Mouse (Mus musculus): Measurements from ENCODE around the gene Rpl27. TPM values are rescaled to one million over a fixed set of nuclear protein-coding genes. Genes with fewer than 3 reads are reported as not detected.

The Rpl27 gene
- total RNA-seq, 2 experiments from 2014 or later: 90.3 to 116 TPM

Small RNA genes within 50 kb of the gene (microRNA-seq; reads per million reads assigned to microRNA genes)
- not detected for gene Mir6929

Other genes starting within 250 kb of the Rpl27 start
- gene Ezh1, start 215.8 kb upstream of the Rpl27 start, total RNA-seq (2021): 10 to 100 TPM; 38.8 to 40.3 TPM
- 10 to 100 TPM; 85.7 to 96.0 TPM for gene Ramp2, start 196.3 kb upstream of the Rpl27 start, total RNA-seq (2021)
- 100 to 1,000 TPM; 106 to 111 TPM for gene Vps25, start 188.6 kb upstream of the Rpl27 start, total RNA-seq (2021)
- 10 to 100 TPM in 1 of 2 experiments, 1 to 10 TPM in 1; 3.8 to 20.0 TPM for gene Wnk4, start 181.7 kb upstream of the Rpl27 start, total RNA-seq (2021)
- 1 to 10 TPM; 1.1 to 1.3 TPM for gene Cntd1, start 163.3 kb upstream of the Rpl27 start, total RNA-seq (2021)
- 10 to 100 TPM; 62.9 to 67.1 TPM for gene Coa3, start 163.2 kb upstream of the Rpl27 start, total RNA-seq (2021)
- gene Becn1, start 140.0 kb upstream of the Rpl27 start, total RNA-seq (2021): 100 to 1,000 TPM; 144 to 147 TPM
- gene Psme3, start 126.1 kb upstream of the Rpl27 start, total RNA-seq (2021): 100 to 1,000 TPM; 122 to 124 TPM
- 1 to 10 TPM; 7.3 to 7.7 TPM for gene Aoc2, start 117.2 kb upstream of the Rpl27 start, total RNA-seq (2021)
- gene Aoc3, start 111.7 kb upstream of the Rpl27 start, total RNA-seq (2021): 10 to 100 TPM; 28.8 to 33.7 TPM
- gene G6pc, start 74.7 kb upstream of the Rpl27 start, total RNA-seq (2021): 10 to 100 TPM; 17.8 to 30.5 TPM
- gene Aarsd1, start 24.7 kb upstream of the Rpl27 start, total RNA-seq (2021): 10 to 100 TPM; 29.9 to 31.1 TPM
- gene Gm27029, start 17.5 kb upstream of the Rpl27 start, total RNA-seq (2021): 1 to 10 TPM; 3.4 to 5.9 TPM
- 10 to 100 TPM; 20.1 to 22.0 TPM for gene Rundc1, start 17.2 kb upstream of the Rpl27 start, total RNA-seq (2021)
- gene Ptges3l, start 17.0 kb upstream of the Rpl27 start, total RNA-seq (2021): 1 to 10 TPM; 6.4 to 6.7 TPM
- 10 to 100 TPM; 30.0 to 30.3 TPM for gene Ifi35, start 6.1 kb downstream of the Rpl27 start, total RNA-seq (2021)
- 10 to 100 TPM; 16.4 to 20.0 TPM for gene Rnd2, start 22.7 kb downstream of the Rpl27 start, total RNA-seq (2021)
- 100 to 1,000 TPM; 103 to 105 TPM for gene Vat1, start 23.9 kb downstream of the Rpl27 start, total RNA-seq (2021)
- 10 to 100 TPM; 16.6 to 18.9 TPM for gene Brca1, start 109.7 kb downstream of the Rpl27 start, total RNA-seq (2021)
- 100 to 1,000 TPM; 167 to 227 TPM for gene Nbr1, start 109.9 kb downstream of the Rpl27 start, total RNA-seq (2021)
- gene Tmem106a, start 139.9 kb downstream of the Rpl27 start, total RNA-seq (2021): 10 to 100 TPM; 19.2 to 21.0 TPM
- not detected for gene Gm11634, start 157.0 kb downstream of the Rpl27 start, total RNA-seq (2021)
- 10 to 100 TPM; 29.1 to 33.0 TPM for gene Rdm1, start 184.9 kb downstream of the Rpl27 start, total RNA-seq (2021)
- gene Arl4d, start 223.2 kb downstream of the Rpl27 start, total RNA-seq (2021): 10 to 100 TPM in 1 of 2 experiments, 1 to 10 TPM in 1; 9.9 to 10.4 TPM

Measured in adrenal gland, postnatal 4 days (tissue).